ENCODE assay signal across 20 mouse cellular contexts in genomic region chr3:101289406-101289805, GRCm38 (mm10). TPM values are rescaled to one million over a fixed set of nuclear protein-coding genes. Genes with fewer than 3 reads are reported as not detected.
A peak's percentile ranks its signal among the peaks of the same experiment; 100 is the strongest.
DNase-seq lines count a peak whose midpoint lies in the region; ATAC-seq and TF ChIP-seq lines count a peak whose summit lies in the region.
"Had no signal": no experiment of that assay in that cellular context is flagged by ENCODE, and none has a peak within 500 bp of the region (broad histone marks: within the 10 kb centered on the region; RNA-seq: fewer than 3 reads in every experiment).

No protein-coding gene starts in this region.

- DNase-seq in spleen, adult 2 months (ENCODE audit: low read depth in 1 of 2, low spot score in 2 of 2): no peak
- DNase-seq in spleen, postnatal 36 days (ENCODE audit: low spot score in 2 of 2): no peak
- peak; percentile 65 for DNase-seq in induced T-regulatory cell, adult 2 months (ENCODE audit: low read depth)
- DNase-seq in thymus, postnatal 0 days (ENCODE audit: low spot score): peak; percentile 33
- no peak for DNase-seq in adipocyte (ENCODE audit: low spot score)
- DNase-seq in cerebellum, adult 18-20 months: no peak
- DNase-seq: adrenal gland, adult 8-10 months; cerebellum, adult 11-12 months; cerebellum, adult 9-11 months; gastrocnemius, postnatal 36 days; heart, adult 11 months; heart, postnatal 10 days; heart, postnatal 4 days had no signal

- H3K27me3 ChIP-seq in spleen, adult 2 months (ENCODE audit: control insufficient read depth, insufficient read depth, low read length): no peaks in the 10 kb centered on the region
- no peaks in the 10 kb centered on the region for H3K27me3 ChIP-seq in heart, embryonic 11.5 days (ENCODE audit: control insufficient read depth, insufficient read depth, low read length)

- H3K4me3 ChIP-seq in spleen, adult 2 months (ENCODE audit: extremely low read depth, insufficient read depth, insufficient read length): no peak overlapping the region
- H3K4me3 ChIP-seq in heart, embryonic 11.5 days (ENCODE audit: low read depth, low read length): no peak overlapping the region
- H3K4me3 ChIP-seq: embryonic facial prominence, embryonic 10.5 days; hindbrain, embryonic 12.5 days had no signal

- H3K36me3 ChIP-seq in spleen, adult 2 months (ENCODE audit: control insufficient read depth, insufficient read depth, low read length): no peaks in the 10 kb centered on the region
- H3K36me3 ChIP-seq in heart, embryonic 11.5 days (ENCODE audit: control insufficient read depth, insufficient read depth, low read length): no peaks in the 10 kb centered on the region
- H3K36me3 ChIP-seq: embryonic facial prominence, embryonic 10.5 days; hindbrain, embryonic 12.5 days had no signal

- no peak overlapping the region for H3K4me2 ChIP-seq in heart, embryonic 11.5 days
- H3K4me2 ChIP-seq: hindbrain, embryonic 12.5 days had no signal

- 57% methylated on average over 3 of the region's 3 CpGs for WGBS in spleen, adult 2 months
- WGBS in heart, embryonic 11.5 days (ENCODE audit: insufficient replicate concordance): 80% methylated on average over 3 of the region's 3 CpGs

- no peak for ATAC-seq in heart, embryonic 11.5 days (replicated peaks; ENCODE audit: insufficient number of reproducible peaks, low FRiP score, low TSS enrichment)
- ATAC-seq: forebrain, embryonic 14.5 days; hindbrain, embryonic 16.5 days had no signal

- H3K9ac ChIP-seq in heart, embryonic 11.5 days (ENCODE audit: low read depth, low read length): no peak overlapping the region
- H3K9ac ChIP-seq: hindbrain, embryonic 12.5 days had no signal

- no peak for TF ChIP-seq CTCF in spleen, adult 2 months (IDR thresholded peaks at IDR 0.05; ENCODE audit: extremely low read depth, insufficient read depth, insufficient read length, insufficient replicate concordance)

- peaks cover 30% of the 10 kb centered on the region for H3K4me1 ChIP-seq in spleen, adult 2 months (ENCODE audit: control insufficient read depth, insufficient read depth, insufficient read length)
- no peaks in the 10 kb centered on the region for H3K4me1 ChIP-seq in heart, embryonic 11.5 days (ENCODE audit: control insufficient read depth, insufficient read depth, low read length)
- H3K4me1 ChIP-seq: hindbrain, embryonic 12.5 days had no signal

- no peaks in the 10 kb centered on the region for H3K9me3 ChIP-seq in heart, embryonic 11.5 days (replicated peaks; ENCODE audit: control insufficient read depth, low read length)
- H3K9me3 ChIP-seq: embryonic facial prominence, embryonic 10.5 days; hindbrain, embryonic 12.5 days had no signal

- no peak for TF ChIP-seq POLR2A in spleen, adult 2 months (IDR thresholded peaks at IDR 0.05; ENCODE audit: low read depth, low read length)

- peak overlapping the region; percentile 49 for H3K27ac ChIP-seq in spleen, adult 2 months (ENCODE audit: insufficient read depth, low read length)
- no peak overlapping the region for H3K27ac ChIP-seq in heart, embryonic 11.5 days (ENCODE audit: low read depth, low read length)
- H3K27ac ChIP-seq: embryonic facial prominence, embryonic 10.5 days; hindbrain, embryonic 12.5 days had no signal

RNA-seq across cellular contexts. Expression of gene Cd2, which starts 1.7 kb away (rescaled TPM):
- polyA plus RNA-seq in spleen, adult 2 months (2012; rRNA removed): 38.2 and 50.2 TPM in 2 replicates
- polyA plus RNA-seq in thymus, postnatal 0 days (2015; fragmentation: Nextera tagmentation; extraction: Ambion mirVana): 236 and 256 TPM in 2 replicates
- polyA plus RNA-seq in heart, embryonic 11.5 days (2014; fragmentation: Nextera tagmentation; extraction: Ambion mirVana): 0.20 TPM in 1 of 2 replicates, not detected in the other
- polyA plus RNA-seq: embryonic facial prominence, embryonic 10.5 days; embryonic facial prominence, embryonic 14.5 days; heart, embryonic 14.5 days; hindbrain, embryonic 12.5 days had no signal

Comparison
In these comparisons a context has a peak if more than half of its experiments do, and no peak if none do; other contexts are left out.
1. DNase-seq: peak in induced T-regulatory cell, adult 2 months (single experiment) and thymus, postnatal 0 days (single experiment); none in spleen, adult 2 months (0 of 2), spleen, postnatal 36 days (0 of 2), adipocyte (single experiment) and cerebellum, adult 18-20 months (0 of 2).
2. RNA of gene Cd2, which starts 1.7 kb away (polyA plus RNA-seq): 236 to 256 TPM in thymus, postnatal 0 days and 38.2 to 50.2 TPM in spleen, adult 2 months; 0.20 TPM in heart, embryonic 11.5 days; every median in the first group is over 10 times any median in the second.